Mouse (Mus musculus): ENCODE measurements at regions not wholly inside any gene's neighbourhood (a gene's known extent, or its start where the extent isn't known, plus 50 kb on each side); places are given as distances from the start of the nearest gene placed in this dataset.

DNA sequence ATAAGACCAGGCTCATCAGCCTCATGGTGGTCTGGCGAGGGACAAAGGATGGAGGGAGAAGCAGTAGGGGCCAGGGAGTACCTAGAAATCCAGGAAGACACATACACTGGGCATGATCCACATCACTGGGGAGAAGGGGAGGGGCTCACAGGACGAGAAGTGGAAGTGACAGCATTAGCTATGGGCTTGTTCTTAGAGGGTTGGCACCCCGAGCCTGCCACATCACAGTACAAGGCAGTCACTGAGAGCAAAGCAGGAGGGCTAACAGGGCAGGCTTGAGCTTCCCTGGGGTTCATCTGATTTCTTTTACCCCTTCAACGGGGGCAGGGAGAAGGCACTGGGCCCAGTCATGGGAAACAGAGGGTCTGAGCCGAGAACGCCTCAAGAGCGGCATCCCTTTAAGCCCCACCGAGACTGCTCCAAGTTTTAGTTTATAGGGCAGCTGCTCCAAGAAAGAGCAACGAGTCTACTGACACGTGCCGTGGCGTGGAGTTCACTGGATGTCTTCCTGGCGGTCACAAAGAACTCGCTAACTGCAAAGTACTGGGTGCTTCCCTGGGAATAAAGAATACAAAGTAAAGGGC, 115.1 kb upstream of the Foxn2 start:
- TF ChIP-seq POLR2A (IDR thresholded peaks at IDR 0.05; ENCODE audit: low read depth, low read length): no peak
- no peak for TF ChIP-seq CTCF (IDR thresholded peaks at IDR 0.05; ENCODE audit: extremely low read depth, insufficient read depth, insufficient read length, insufficient replicate concordance)
